ENCODE assay signal across 31 mouse cellular contexts in the genomic region with DNA sequence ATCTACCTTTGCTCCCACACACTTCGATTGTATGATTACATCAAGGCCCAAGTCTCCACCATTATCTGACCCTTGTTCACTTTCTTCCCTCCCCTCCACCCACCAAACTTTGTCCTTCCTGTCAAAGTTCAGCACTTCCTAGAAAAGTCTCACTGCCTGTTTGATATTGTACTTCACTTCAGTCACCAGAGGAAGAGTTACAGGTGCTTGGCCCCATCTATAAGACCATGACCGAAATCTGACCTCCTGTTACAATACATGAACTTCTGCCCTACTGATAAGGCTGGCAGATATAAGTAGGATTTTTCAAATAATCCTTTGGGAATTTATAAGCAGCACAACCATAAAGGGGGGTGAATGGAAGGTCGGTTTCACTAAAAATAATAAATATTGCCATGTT.
DNase-seq lines count a peak whose midpoint lies in the region; ATAC-seq and TF ChIP-seq lines count a peak whose summit lies in the region.
"Had no signal": no experiment of that assay in that cellular context is flagged by ENCODE, and none has a peak within 500 bp of the region (broad histone marks: within the 10 kb centered on the region; RNA-seq: fewer than 3 reads in every experiment).

No protein-coding gene starts in this region.

- no peak overlapping the region for H3K4me3 ChIP-seq in lung, postnatal 0 days (ENCODE audit: low read depth, low read length)
- H3K4me3 ChIP-seq in intestine, embryonic 16.5 days (ENCODE audit: low read length): no peak overlapping the region
- H3K4me3 ChIP-seq: embryonic facial prominence, embryonic 10.5 days; embryonic facial prominence, embryonic 15.5 days; forebrain, embryonic 13.5 days; hindbrain, embryonic 13.5 days; layer of hippocampus, adult 2 months; left cerebral cortex, adult 2 months; limb, embryonic 12.5 days; liver, embryonic 12.5 days had no signal

- no peak overlapping the region for H3K9ac ChIP-seq in lung, postnatal 0 days (replicated peaks; ENCODE audit: low read depth)
- no peak overlapping the region for H3K9ac ChIP-seq in intestine, embryonic 16.5 days (ENCODE audit: low read depth, low read length)
- H3K9ac ChIP-seq: embryonic facial prominence, embryonic 15.5 days; forebrain, embryonic 13.5 days; hindbrain, embryonic 13.5 days; limb, embryonic 12.5 days; liver, embryonic 12.5 days; liver, postnatal 0 days had no signal

- H3K9me3 ChIP-seq in lung, postnatal 0 days (ENCODE audit: low read length): no peaks in the 10 kb centered on the region
- H3K9me3 ChIP-seq in intestine, embryonic 16.5 days (ENCODE audit: control insufficient read depth, low read length): no peaks in the 10 kb centered on the region
- H3K9me3 ChIP-seq: embryonic facial prominence, embryonic 10.5 days; embryonic facial prominence, embryonic 15.5 days; forebrain, embryonic 13.5 days; hindbrain, embryonic 13.5 days; limb, embryonic 12.5 days; liver, embryonic 12.5 days had no signal

- TF ChIP-seq EP300 in lung, postnatal 0 days (IDR thresholded peaks at IDR 0.05): peak; percentile 70; the same call in 1 of the 2 replicates

- peak; percentile 53; the same call in 1 of the 2 replicates for ATAC-seq in lung, postnatal 0 days
- peak; percentile 93 for ATAC-seq in intestine, embryonic 16.5 days
- ATAC-seq: forebrain, embryonic 13.5 days; liver, embryonic 12.5 days; liver, postnatal 0 days; midbrain, embryonic 16.5 days; Patski had no signal

- no peaks in the 10 kb centered on the region for H3K27me3 ChIP-seq in lung, postnatal 0 days (replicated peaks; ENCODE audit: insufficient read depth, low read length)
- H3K27me3 ChIP-seq in intestine, embryonic 16.5 days (replicated peaks; ENCODE audit: control insufficient read depth, insufficient read depth, low read length): no peaks in the 10 kb centered on the region
- H3K27me3 ChIP-seq: embryonic facial prominence, embryonic 15.5 days; forebrain, embryonic 13.5 days; hindbrain, embryonic 13.5 days; limb, embryonic 12.5 days; liver, embryonic 12.5 days; Patski had no signal

- TF ChIP-seq CTCF in lung, postnatal 0 days (IDR thresholded peaks at IDR 0.05): no peak

- peak; percentile 36 for DNase-seq in heart, adult 8-10 months (ENCODE audit: low spot score)
- no peak for DNase-seq in heart, postnatal 14 days
- peak; percentile 26 to 52 for DNase-seq in kidney, postnatal 36 days
- no peak for DNase-seq in kidney, postnatal 10 days
- peak; percentile 10 for DNase-seq in lung, postnatal 0 days (ENCODE audit: low spot score)
- DNase-seq in lung, postnatal 10 days: no peak
- no peak for DNase-seq in gastrocnemius, adult 18-20 months (ENCODE audit: low spot score)
- DNase-seq: adrenal gland, postnatal 25 days; cerebellum, adult 11-12 months; cerebellum, adult 9-11 months; gastrocnemius, postnatal 14 days; heart, adult 11 months; heart, postnatal 4 days; kidney, postnatal 14 days; liver, postnatal 0 days; right cerebral cortex, postnatal 25 days; thymus, adult 18-20 months; thymus, postnatal 25 days had no signal

- intact Hi-C loops in heart, postnatal 14 days (cut with DNase I): no loop called here

- 12% methylated on average over 3 of the region's 3 CpGs for WGBS in lung, postnatal 0 days
- 29% methylated on average over 3 of the region's 3 CpGs for WGBS in intestine, embryonic 16.5 days

- H3K4me2 ChIP-seq in lung, postnatal 0 days (replicated peaks; ENCODE audit: low read depth, low read length): no peak overlapping the region
- H3K4me2 ChIP-seq in intestine, embryonic 16.5 days (ENCODE audit: low read depth, low read length): no peak overlapping the region
- H3K4me2 ChIP-seq: embryonic facial prominence, embryonic 15.5 days; forebrain, embryonic 13.5 days; heart, embryonic 11.5 days; hindbrain, embryonic 13.5 days; limb, embryonic 12.5 days; liver, embryonic 12.5 days; midbrain, embryonic 11.5 days had no signal

- peaks cover 5% of the 10 kb centered on the region; the same call in 1 of the 2 replicates for H3K4me1 ChIP-seq in lung, postnatal 0 days (ENCODE audit: insufficient read depth, low read depth, low read length)
- peaks cover 8% of the 10 kb centered on the region; the same call in 1 of the 2 replicates for H3K4me1 ChIP-seq in intestine, embryonic 16.5 days (ENCODE audit: control insufficient read depth, insufficient read depth, low read length)
- H3K4me1 ChIP-seq: embryonic facial prominence, embryonic 15.5 days; forebrain, embryonic 13.5 days had no signal

- H3K27ac ChIP-seq in lung, postnatal 0 days (ENCODE audit: low read length): no peak overlapping the region
- H3K27ac ChIP-seq in intestine, embryonic 16.5 days (ENCODE audit: low read length): no peak overlapping the region
- H3K27ac ChIP-seq: embryonic facial prominence, embryonic 10.5 days; embryonic facial prominence, embryonic 15.5 days; forebrain, embryonic 13.5 days; hindbrain, embryonic 13.5 days; layer of hippocampus, adult 2 months; left cerebral cortex, adult 2 months; limb, embryonic 12.5 days; liver, embryonic 12.5 days had no signal

- no peaks in the 10 kb centered on the region for H3K36me3 ChIP-seq in lung, postnatal 0 days (ENCODE audit: insufficient read depth, low read length)
- H3K36me3 ChIP-seq in intestine, embryonic 16.5 days (ENCODE audit: control insufficient read depth, insufficient read depth, low read length): no peaks in the 10 kb centered on the region
- H3K36me3 ChIP-seq: embryonic facial prominence, embryonic 10.5 days; embryonic facial prominence, embryonic 15.5 days; hindbrain, embryonic 13.5 days; limb, embryonic 12.5 days; liver, embryonic 12.5 days had no signal

Comparison
In these comparisons a context has a peak if more than half of its experiments do, and no peak if none do; other contexts are left out.
1. DNase-seq: peak in heart, adult 8-10 months (single experiment), kidney, postnatal 36 days (2 of 2) and lung, postnatal 0 days (single experiment); none in heart, postnatal 14 days (0 of 2), kidney, postnatal 10 days (single experiment), lung, postnatal 10 days (single experiment) and gastrocnemius, adult 18-20 months (single experiment).